Mouse (Mus musculus): ENCODE measurements around the gene Spag16. TPM values are rescaled to one million over a fixed set of nuclear protein-coding genes. Genes with fewer than 3 reads are reported as not detected.

Gene Spag16
- total RNA-seq, 2 experiments from 2014 or later, result not detected

DNA sequence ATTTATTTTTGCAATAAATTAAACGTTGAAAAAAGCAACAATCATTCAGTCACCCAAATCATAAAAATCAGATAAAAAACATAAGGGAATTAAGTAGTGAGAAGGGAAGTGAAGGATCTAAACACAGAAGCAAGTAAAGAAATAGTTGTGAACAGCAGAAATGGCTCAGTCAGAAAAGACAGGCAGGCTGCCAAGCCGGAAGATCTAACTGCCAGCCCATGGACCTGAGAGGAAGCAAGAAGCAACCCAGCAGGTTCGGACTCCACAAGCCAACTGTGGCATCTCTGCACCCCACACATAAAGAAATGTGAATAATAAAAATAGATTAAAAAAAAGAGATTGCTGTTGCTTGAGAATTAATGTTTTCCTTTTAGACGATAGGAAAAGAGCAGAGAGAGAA, 545.0 kb downstream of the Spag16 start:
- DNase-seq (ENCODE audit: low spot score), result no peak
- intact Hi-C loops (cut with DNase I), result no loop called here

DNA sequence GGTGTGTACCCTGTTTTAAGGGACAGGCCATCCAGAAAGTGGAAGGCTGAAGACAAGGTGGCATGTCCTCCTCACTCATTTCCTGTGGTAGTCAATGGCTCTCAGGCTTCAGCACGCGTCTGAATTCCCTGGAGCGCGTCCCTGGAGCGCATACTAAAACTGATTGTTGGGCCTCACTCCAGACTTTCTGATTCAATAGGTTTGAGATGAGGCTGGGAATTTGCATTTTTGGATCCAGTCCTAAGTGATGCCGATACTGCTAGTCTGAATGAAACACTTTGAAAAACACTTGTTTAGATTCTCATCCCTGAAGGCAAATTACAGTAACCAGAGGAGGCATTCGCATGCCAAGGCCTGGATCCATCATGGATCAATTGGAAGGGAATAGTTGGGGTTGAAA, 553.3 kb downstream of the Spag16 start:
- no peak for DNase-seq (ENCODE audit: low spot score)
- intact Hi-C loops (cut with DNase I), result no loop called here

DNA sequence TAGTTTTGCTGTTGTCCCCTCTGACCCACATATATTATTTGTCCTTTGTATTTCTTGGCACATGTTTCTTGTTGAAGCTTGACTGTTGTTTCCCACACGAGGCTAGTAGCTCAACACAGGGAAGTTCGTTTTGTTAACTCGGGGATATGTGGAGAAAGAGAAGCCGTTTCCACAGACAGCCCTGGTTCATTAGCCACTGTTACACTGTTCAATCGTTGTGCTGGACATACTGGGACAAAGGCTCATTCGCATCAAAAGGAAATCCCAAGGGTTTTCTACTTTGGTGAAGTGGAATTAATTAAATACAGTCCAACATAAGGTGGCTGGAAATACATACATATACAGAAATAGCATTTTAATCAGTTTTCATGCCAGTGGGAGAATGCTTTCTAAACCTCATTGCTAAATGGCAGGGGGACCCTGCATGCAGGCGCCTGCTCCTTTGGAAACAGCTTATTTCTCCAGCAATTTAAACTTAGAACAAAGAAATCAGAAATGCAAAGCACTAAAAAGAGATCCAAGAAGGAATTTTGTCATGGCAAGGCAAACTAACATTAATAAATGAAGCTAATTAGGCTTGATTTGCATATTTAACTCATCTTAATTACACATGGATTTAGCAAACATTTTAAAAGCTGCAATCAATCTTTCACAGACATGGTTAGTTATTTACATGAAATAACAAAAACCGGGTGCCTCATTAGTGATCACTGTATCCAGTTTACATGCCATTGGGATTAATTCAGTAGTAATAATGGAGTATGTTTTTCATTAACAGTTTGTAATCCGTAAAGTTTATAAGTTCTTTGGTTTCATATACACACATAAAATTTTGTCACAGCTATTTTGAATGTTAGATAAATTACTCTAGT, 615.7 kb downstream of the Spag16 start:
- no peak for DNase-seq (ENCODE audit: low spot score)
- intact Hi-C loops (cut with DNase I), result no loop called here

DNA sequence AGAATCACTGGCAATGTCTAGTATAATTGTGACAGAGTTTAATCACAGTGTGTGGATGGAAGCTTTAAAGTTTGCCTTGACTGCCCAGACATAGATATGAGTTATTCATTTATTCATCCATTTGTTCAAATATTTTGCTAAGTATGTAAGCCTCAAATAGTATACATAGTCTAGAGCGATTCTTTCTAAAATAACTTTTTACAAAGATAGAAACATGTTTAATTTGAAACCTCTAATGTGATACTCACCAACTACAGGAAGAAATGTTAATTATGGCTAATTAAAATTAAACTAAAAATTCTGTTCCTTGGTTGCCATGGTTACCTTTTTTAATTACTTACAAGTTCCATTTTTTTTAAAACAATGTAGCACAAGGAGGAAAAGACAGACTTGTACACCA, 653.1 kb downstream of the Spag16 start:
- intact Hi-C loops (cut with DNase I), result no loop called here
- DNase-seq (ENCODE audit: low spot score), result no peak

DNA sequence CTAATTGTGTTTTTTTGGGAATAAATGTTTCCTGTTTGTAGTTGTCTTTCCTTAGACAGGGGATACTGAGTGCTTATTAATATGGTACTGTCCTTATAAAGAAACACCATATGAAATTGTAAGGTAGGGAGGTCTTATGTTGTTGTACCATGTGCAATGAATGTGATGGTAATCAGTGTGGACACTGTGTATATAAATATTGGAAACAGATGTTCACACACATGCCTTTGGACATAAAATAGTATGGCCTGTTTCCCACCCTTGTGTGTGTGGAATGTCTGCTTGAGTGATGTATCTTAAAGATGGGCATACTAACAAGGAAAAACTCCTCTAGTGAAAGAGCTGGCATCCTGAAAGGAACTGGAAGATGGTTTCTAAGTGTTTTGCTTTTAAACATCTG, 692.1 kb downstream of the Spag16 start:
- intact Hi-C loops (cut with DNase I), result no loop called here
- DNase-seq (ENCODE audit: low spot score), result no peak

DNA sequence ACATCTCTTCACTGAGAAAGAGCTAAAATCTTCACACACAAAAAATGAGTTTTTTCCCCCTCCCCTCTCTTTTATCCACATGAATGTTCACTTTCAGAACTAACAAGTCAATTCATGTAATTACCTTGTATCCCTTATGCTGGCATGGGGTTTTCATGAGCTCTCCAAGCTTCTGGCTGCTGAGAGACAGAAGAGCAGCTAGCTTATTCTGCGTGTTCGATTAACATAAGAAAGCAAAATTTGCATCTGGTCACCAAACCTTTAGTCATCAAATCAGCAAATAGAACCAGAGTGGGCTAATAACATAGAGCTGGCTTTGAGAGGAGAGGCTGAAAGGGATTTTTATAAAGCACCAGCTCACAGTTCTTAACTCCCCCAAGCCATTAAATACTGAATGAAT, 700.4 kb downstream of the Spag16 start:
- no peak for DNase-seq (ENCODE audit: low spot score)
- intact Hi-C loops (cut with DNase I), result no loop called here

DNA sequence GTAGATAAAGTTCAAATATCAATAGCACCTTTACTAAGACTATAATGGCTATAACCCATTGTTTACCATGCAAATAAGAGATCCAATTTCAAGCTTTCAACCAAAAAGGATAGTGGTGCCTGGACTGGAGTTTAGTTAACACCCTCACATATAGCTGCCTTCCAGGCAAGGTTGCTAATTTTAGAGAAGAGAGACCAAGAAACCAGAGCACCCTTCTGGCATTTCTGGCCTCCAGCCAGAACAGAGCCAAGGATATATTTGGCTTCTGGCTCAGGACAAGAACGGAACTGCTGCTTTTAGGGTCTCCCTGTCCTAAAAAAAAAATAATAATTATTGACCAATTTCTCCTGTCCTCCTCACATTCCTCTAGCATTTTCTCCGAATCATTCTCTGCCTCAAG, 703.0 kb downstream of the Spag16 start:
- DNase-seq (ENCODE audit: low spot score), result no peak
- intact Hi-C loops (cut with DNase I), result no loop called here

DNA sequence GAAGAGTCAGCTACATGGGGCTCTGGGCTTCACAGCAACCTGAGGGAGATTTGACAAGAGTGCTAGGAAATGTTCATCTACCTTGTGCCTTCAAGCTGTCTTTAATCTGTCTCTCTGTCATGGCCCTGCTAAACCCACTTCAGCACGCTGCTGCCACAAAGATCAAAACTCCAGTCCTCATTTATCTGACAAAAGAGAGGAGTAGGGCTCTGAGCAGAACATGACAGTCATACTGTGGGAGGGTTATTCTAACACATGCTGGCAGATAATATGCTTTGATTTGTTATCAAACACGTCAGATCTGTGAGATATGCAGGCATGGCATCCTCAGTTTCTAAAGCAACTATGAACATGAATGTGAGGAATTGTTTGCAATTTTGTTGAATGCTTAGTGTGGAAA, 725.1 kb downstream of the Spag16 start:
- no peak for DNase-seq (ENCODE audit: low spot score)
- intact Hi-C loops (cut with DNase I), result no loop called here

DNA sequence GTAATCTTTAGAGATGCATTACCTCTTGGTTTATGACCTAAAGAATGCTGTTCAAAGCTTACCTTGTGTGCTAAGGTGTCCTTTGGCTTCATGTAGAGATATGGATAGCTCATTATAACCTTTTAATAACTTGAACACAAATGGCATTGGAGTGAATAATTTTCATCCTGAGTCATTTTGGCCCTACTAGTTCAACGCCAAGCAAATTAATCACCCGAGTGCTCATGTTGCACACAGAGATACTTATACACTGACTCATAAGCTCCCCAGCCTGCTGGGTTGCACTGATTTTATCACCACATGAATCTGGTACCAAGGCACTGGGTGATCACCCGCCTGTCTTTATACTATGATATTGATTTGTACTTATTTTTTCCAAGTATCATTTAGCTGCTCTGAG, 795.0 kb downstream of the Spag16 start:
- intact Hi-C loops (cut with DNase I), result no loop called here
- DNase-seq (ENCODE audit: low spot score), result no peak

DNA sequence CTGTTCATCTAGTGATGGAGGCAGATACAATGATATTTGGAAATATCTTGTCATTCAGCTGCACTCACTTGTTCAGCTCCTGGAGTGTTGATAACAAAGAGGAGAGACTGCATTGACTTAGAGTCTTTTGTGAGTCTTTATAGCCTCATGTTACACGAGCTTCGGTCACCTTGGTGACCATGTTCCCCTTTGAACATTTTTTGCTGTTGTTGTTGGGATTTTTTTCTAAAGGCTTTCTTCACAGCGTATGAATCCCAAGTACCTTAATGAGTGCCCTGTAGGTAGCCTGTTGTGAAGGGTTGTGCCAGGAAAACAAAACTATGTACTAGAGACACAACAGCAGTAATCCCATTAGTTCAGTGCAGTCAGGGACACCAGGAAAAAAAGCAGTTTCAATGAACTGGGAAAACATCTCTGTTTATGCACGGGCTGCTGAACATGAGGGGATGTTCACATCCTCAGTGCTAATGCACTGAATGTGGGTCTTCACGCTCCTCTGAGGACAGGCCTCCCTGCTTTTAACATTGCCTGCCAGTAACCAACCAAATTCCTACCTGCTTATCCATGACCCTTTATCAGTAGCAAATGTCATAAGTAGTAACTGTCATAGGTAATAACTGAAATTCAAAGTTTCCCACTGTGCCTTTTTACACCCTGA, 798.2 kb downstream of the Spag16 start:
- intact Hi-C loops (cut with DNase I), result no loop called here
- no peak for DNase-seq (ENCODE audit: low spot score)

DNA sequence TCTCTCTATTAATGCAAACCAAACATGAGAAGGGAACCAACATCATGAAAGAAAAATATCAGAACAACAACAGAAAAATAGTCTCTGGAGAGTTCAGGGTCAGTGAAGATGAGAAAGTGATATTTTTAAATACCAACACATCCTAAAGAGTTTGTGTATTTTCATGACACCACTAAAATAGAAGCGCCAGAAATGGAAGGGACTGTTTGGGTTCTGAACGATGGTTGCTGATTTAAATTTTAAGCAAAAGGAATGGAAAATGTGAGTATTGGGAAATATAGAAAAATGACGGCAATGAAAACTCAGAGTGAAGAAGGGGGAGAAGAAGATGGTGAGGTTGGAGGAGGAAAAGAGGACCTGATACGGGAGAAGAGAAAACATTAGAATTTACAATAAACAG, 825.9 kb downstream of the Spag16 start:
- intact Hi-C loops (cut with DNase I), result no loop called here
- DNase-seq (ENCODE audit: low spot score), result no peak

DNA sequence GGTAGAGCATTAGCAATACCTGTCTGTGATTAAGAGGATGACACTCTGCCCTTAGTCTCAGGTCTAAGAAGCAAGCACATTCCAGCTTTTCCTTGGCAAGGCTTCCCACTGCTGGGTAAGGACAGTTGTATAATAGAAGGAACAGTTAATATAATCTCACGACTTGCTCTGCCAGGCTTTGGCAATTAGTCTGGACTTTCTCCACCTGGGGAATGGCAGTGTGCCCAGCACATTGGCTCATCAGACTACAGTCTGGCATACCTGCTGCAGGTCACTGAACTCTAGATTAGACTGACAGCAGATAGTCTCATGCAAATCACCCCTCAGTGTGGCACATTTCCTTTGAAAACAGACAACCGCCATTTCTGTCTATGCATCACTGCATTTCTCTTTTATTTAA, 865.8 kb downstream of the Spag16 start:
- intact Hi-C loops (cut with DNase I), result no loop called here
- DNase-seq (ENCODE audit: low spot score), result no peak

DNA sequence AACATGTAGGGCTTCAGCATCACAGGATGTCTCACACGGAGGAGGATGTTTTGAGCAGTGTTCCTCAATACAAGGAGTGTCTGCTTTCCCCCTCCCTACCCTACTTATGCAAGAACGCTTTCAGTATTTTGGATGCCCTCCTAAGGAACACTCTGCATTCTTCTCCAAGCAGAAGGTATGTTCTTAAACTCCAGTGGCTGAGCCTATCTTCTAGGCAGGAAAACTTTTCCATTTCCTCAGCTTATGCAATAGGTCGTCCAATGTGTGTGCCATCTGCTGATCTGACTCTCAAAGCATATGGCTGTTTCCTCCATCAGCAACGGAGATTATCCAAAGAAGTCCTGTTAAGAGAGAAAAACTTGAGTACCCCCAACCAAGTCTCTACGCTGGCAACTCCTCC, 873.5 kb downstream of the Spag16 start:
- intact Hi-C loops (cut with DNase I), result no loop called here
- DNase-seq (ENCODE audit: low spot score), result no peak

DNA sequence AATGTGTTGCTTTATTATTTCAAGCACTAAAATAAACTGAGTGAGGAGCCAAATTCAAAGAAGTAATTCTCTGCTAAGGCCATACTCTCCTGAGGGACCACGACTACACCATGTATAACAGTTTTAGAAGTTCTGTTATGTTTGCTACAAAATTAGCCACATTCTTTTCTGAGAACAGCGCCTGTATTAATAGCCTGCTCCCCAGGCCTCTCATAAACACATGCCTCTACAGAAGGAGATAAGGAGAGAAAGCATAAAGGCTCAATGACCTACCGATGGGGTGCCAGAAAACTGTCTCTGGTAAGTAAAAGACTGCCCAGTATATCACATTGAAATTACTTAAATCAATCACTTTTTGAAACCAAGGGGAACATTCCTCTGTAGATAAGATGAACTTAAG, 877.2 kb downstream of the Spag16 start:
- DNase-seq (ENCODE audit: low spot score), result no peak
- intact Hi-C loops (cut with DNase I), result no loop called here

DNA sequence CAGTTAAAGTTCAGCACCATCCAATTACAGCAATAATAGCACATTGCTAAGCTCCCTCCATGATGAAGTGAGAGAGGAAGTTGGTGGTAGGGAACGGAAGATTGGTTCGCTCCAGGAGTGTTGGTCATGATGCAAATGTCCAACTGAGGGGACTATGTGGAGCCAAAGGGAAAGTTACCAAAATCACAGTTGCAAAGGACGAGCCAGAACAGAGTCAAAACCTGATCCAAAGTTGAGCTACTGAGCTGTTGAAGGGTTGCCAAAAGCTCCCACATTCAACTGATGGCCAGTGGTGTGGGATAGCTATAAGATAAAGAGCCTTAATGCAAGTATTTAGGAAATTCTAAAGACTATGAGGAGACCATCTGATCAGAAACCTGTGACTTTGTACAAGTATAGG, 879.1 kb downstream of the Spag16 start:
- DNase-seq (ENCODE audit: low spot score), result no peak
- intact Hi-C loops (cut with DNase I), result no loop called here

DNA sequence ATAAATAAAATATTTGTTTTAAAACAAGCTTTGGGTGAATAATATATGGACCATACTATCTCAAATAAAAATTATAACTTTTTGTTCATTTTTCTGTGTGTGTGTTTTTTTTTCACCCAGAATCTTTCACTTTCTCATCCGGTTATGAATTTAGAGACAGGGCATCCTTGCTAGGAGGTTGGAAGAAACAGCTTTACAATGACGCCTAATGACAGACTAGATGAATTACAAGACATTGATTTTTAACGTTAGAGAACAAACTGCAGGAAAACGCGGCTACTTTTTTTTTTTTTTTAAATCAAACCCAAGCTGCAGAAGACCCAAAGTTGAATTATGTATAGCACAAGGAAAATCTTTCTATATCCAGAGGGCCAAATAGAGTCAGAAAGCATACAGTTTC, 898.3 kb downstream of the Spag16 start:
- intact Hi-C loops (cut with DNase I), result no loop called here
- DNase-seq (ENCODE audit: low spot score), result no peak

DNA sequence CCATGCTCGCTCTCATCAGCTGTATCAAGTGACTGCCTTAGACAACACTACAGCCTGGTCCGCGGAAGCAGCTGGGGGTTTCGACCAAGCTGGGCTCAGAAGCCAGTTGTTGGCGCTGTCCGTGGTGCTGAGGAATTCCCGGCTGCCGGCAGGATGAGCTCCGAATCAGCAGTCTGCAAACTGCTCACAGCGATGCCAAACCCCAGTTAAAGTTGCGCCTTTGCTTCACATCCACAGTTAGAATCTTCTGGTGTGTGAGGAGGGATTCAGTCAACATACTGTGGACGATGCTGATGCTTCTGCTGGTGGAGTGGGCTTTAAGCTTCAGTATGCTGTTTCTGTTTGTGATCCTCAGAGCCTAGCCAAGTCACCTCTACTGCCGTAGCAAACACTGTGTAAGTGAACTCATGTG, 898.9 kb downstream of the Spag16 start, which contains the start of gene Vwc2l:
Gene Vwc2l, plus strand, starts transcription at position 61 of the 412 bp plus-strand sequence.
- intact Hi-C loops (cut with DNase I), result no loop called here
- DNase-seq (ENCODE audit: low spot score), result no peak

Other genes with a start within 250 kb of the Spag16 start
- gene Ikzf2, start 139.7 kb upstream of the Spag16 start, total RNA-seq (2021), result 1 to 10 TPM; 5.2 to 7.2 TPM

All from heart, postnatal 25 days (tissue).